Mouse (Mus musculus) heart, embryonic 12.5 days (tissue): Measurements from ENCODE around the gene Fthl17c. TPM values are rescaled to one million over a fixed set of nuclear protein-coding genes. Genes with fewer than 3 reads are reported as not detected.
"Not testable (repeated sequence)": the region's sequence is repeated elsewhere in the genome, so short reads cannot be mapped to it uniquely, and the experiment has no call there.

Experiments used
- ATAC-seq: fragments of 200-750 bp; cut with Nextera tagmentation; 2 replicates; pipeline ENCODE4 v1.8.0; 2017; ENCODE audit warnings: moderate TSS enrichment, moderate library complexity; ENCODE audit not compliant: insufficient number of reproducible peaks, low FRiP score
- H3K27ac ChIP-seq: fragments of 300-500 bp; sonication (generic); 2 replicates; pipeline ENCODE4 v1.5.1; 2016; ENCODE audit warnings: mild to moderate bottlenecking, moderate library complexity; ENCODE audit not compliant: poor library complexity, severe bottlenecking
- H3K27me3 ChIP-seq: fragments of 300-500 bp; sonication (generic); replicated peaks from 2 replicates; pipeline ENCODE4 v1.6.1; 2016; ENCODE audit warnings: mild to moderate bottlenecking, moderate library complexity
- H3K36me3 ChIP-seq: fragments of 300-500 bp; sonication (generic); 2 replicates; pipeline ENCODE4 v1.6.1; 2016; ENCODE audit warnings: mild to moderate bottlenecking, moderate library complexity
- H3K4me1 ChIP-seq: fragments of 300-500 bp; sonication (generic); replicated peaks from 2 replicates; pipeline ENCODE4 v1.6.1; 2016; ENCODE audit warnings: mild to moderate bottlenecking
- H3K4me2 ChIP-seq: fragments of 300-500 bp; sonication (generic); 2 replicates; pipeline ENCODE4 v1.6.1; 2016; ENCODE audit warnings: mild to moderate bottlenecking, moderate library complexity
- H3K4me3 ChIP-seq: fragments of 300-500 bp; sonication (generic); 2 replicates; pipeline ENCODE4 v1.5.1; 2016; ENCODE audit warnings: mild to moderate bottlenecking
- H3K9ac ChIP-seq: fragments of 300-500 bp; sonication (generic); 2 replicates; pipeline ENCODE4 v1.6.1; 2016; ENCODE audit warnings: mild to moderate bottlenecking, moderate library complexity
- H3K9me3 ChIP-seq: fragments of 300-500 bp; sonication (generic); replicated peaks from 2 replicates; pipeline ENCODE4 v1.6.1; 2016; ENCODE audit warnings: mild to moderate bottlenecking, moderate library complexity
- WGBS: fragments of 180-500 bp; shearing (Covaris S2); methylation state at CpG from one replicate; pipeline ENCODE4 v1.1.7; 2016; 5-methylcytosine and 5-hydroxymethylcytosine counted together
- polyA plus RNA-seq: library from polyadenylated mRNA; unstranded; fragments of >200 nt; fragmentation: Nextera tagmentation; extraction: Ambion mirVana; gene quantifications from 2 replicates; pipeline ENCODE4 v1.2.1, GENCODE M21; 2016

Fthl17c gene
- not detected in 2 replicates for polyA plus RNA-seq

DNA sequence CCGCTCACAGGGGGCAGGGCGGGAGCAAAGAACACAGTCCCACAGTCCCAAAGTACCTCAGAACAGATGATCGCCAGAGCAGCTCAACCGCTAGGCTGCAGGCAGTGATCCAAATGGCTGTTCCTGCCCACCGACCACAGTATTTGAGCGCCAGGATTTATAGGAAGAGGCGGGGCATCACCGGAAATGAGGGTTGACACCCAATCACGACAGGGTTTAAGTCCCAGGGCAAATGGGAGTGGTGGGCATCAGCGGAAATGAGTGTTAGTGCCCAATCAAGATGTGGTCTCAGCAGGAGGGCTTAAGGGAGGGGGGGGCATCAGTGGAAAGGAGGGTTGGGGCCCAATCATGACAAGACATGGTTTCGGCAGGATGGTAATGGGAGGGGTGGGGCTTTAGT, at the start of gene Fthl17c:
TSS of gene Fthl17c (minus strand) at position 101 of the 400 bp plus-strand sequence.
- ATAC-seq, H3K9me3 ChIP-seq, H3K27ac ChIP-seq, H3K9ac ChIP-seq, H3K4me2 ChIP-seq, H3K4me3 ChIP-seq, H3K27me3 ChIP-seq, H3K36me3 ChIP-seq, H3K4me1 ChIP-seq: not testable (repeated sequence)
- no CpG with 5 or more reads among the region's 11 CpGs for WGBS

DNA sequence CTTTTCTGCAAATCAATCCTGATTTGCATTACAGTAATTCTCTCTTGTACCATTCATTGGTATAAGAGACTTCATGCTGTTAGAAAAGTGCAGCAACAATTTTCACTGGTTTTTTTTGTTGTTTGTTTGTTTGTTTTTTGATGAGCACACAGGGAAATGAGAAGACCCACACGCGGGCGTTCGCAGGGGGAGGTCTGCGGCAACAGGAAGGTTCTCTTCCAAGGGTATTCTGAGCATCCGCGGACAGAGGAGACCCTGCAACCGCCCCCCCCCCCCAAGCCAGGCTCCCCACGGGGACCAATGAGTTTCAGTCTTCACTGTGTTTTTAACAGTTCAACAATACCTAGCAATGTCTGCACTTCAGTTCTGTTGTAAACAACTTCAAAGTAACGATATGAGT, 43.1 kb upstream of the Fthl17c start:
- 62% methylated on average over 10 of the region's 10 CpGs for WGBS

GRCm38 (mm10) chrX:9016079-9016478, 39.7 kb upstream of the Fthl17c start:
- no peak for ATAC-seq

More for the DNA sequence above, 43.1 kb upstream of the Fthl17c start:
- Histone ChIP-seq H3K4me1 (no peaks in the 10 kb centered on the region), H3K4me3 (no peak overlapping the region), H3K9ac (no peak overlapping the region), H3K36me3 (no peaks in the 10 kb centered on the region), H3K27me3 (no peaks in the 10 kb centered on the region), H3K9me3 (no peaks in the 10 kb centered on the region), H3K4me2 (no peak overlapping the region), H3K27ac (no peak overlapping the region)
- ATAC-seq = no peak

GRCm38 (mm10) chrX:8986655-8987054, 10.3 kb upstream of the Fthl17c start, which contains the start of gene Fthl17d:
Gene Fthl17d, minus strand, starts transcription at chrX:8986755.
- WGBS = no CpG with 5 or more reads among the region's 9 CpGs

More at GRCm38 (mm10) chrX:9016079-9016478, 39.7 kb upstream of the Fthl17c start:
- Histone ChIP-seq H3K4me2 (no peak overlapping the region), H3K9ac (no peak overlapping the region), H3K4me3 (no peak overlapping the region), H3K27me3 (no peaks in the 10 kb centered on the region), H3K4me1 (no peaks in the 10 kb centered on the region), H3K36me3 (no peaks in the 10 kb centered on the region), H3K27ac (no peak overlapping the region), H3K9me3 (no peaks in the 10 kb centered on the region)
- WGBS = 65% methylated on average over 1 of the region's 1 CpGs

GRCm38 (mm10) chrX:8964618-8965017, 11.7 kb downstream of the Fthl17c start:
- H3K4me3 ChIP-seq, H3K27ac ChIP-seq, H3K27me3 ChIP-seq, H3K9ac ChIP-seq, H3K9me3 ChIP-seq, H3K4me1 ChIP-seq, ATAC-seq, H3K36me3 ChIP-seq, H3K4me2 ChIP-seq: not testable (repeated sequence)
- WGBS = 49% methylated on average over 4 of the region's 4 CpGs

More at GRCm38 (mm10) chrX:8986655-8987054, 10.3 kb upstream of the Fthl17c start, which contains the start of gene Fthl17d:
- H3K27ac ChIP-seq, H3K4me2 ChIP-seq, H3K36me3 ChIP-seq, ATAC-seq, H3K9ac ChIP-seq, H3K4me3 ChIP-seq, H3K4me1 ChIP-seq, H3K9me3 ChIP-seq, H3K27me3 ChIP-seq: not testable (repeated sequence)

DNA sequence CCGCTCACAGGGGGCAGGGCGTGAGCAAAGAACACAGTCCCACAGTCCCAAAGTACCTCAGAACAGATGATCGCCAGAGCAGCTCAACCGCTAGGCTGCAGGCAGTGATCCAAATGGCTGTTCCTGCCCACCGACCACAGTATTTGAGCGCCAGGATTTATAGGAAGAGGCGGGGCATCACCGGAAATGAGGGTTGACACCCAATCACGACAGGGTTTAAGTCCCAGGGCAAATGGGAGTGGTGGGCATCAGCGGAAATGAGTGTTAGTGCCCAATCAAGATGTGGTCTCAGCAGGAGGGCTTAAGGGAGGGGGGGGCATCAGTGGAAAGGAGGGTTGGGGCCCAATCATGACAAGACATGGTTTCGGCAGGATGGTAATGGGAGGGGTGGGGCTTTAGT, 13.5 kb downstream of the Fthl17c start, which contains the start of gene Fthl17b:
TSS of gene Fthl17b (minus strand) at position 101 of the 400 bp plus-strand sequence.
- H3K27me3 ChIP-seq, H3K36me3 ChIP-seq, H3K4me3 ChIP-seq, H3K4me2 ChIP-seq, ATAC-seq, H3K4me1 ChIP-seq, H3K27ac ChIP-seq, H3K9ac ChIP-seq, H3K9me3 ChIP-seq: not testable (repeated sequence)
- WGBS = 83% methylated on average over 4 of the region's 11 CpGs

DNA sequence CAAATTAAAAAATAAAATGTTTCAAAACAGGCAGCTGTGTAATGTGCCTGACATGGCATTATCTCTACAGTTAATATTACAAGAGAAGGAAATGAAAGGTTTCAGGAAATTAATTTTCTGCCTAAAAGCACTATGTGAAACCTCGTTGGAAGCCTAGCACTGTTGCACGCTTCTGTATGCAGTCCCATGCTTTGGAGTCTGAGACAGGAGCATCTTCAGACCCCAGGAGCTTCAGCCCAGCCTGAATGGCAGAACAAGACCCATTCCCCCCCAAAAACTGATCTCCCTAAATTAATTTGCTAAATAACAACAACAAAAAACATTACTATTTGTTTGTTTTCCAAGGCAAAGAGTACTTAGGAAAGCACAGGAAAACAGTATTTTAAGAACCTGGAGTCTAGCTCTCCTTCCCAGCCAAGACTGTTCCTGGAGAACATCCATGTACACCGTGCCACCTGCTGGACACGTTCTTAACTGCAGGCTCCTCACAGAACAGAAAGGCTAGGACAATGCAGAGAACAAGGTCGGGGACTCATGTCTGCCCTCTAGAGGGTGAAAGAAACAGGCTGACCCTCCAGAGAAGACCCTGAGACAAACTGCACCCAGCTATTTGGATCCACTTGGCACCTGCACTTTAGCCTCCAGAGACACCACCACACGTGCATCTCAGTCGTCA, 28.1 kb downstream of the Fthl17c start:
- not testable (repeated sequence) for H3K27ac ChIP-seq, H3K9me3 ChIP-seq, H3K27me3 ChIP-seq, ATAC-seq, H3K4me3 ChIP-seq, H3K4me2 ChIP-seq, H3K36me3 ChIP-seq, H3K9ac ChIP-seq, H3K4me1 ChIP-seq
- 14% methylated on average over 7 of the region's 7 CpGs for WGBS

- no peaks in the 10 kb centered on the region for H3K9me3 ChIP-seq
- H3K27me3 ChIP-seq = no peaks in the 10 kb centered on the region
- ATAC-seq = no peak
- H3K9ac ChIP-seq = no peak overlapping the region
- H3K4me1 ChIP-seq = no peaks in the 10 kb centered on the region
- 86% methylated on average over 8 of the region's 8 CpGs for WGBS
- H3K27ac ChIP-seq = no peak overlapping the region
- H3K36me3 ChIP-seq = no peaks in the 10 kb centered on the region
- H3K4me3 ChIP-seq = no peak overlapping the region
- no peak overlapping the region for H3K4me2 ChIP-seq
Measured at GRCm38 (mm10) chrX:8944041-8944440, 32.3 kb downstream of the Fthl17c start.

GRCm38 (mm10) chrX:8927308-8927707, 49.1 kb downstream of the Fthl17c start:
- 49% methylated on average over 4 of the region's 4 CpGs for WGBS

More at GRCm38 (mm10) chrX:8927308-8927707, 49.1 kb downstream of the Fthl17c start:
- Histone ChIP-seq H3K27me3 (no peaks in the 10 kb centered on the region), H3K27ac (no peak overlapping the region), H3K4me1 (no peaks in the 10 kb centered on the region), H3K4me3 (no peak overlapping the region), H3K36me3 (no peaks in the 10 kb centered on the region), H3K9me3 (no peaks in the 10 kb centered on the region), H3K4me2 (no peak overlapping the region), H3K9ac (no peak overlapping the region)
- ATAC-seq = no peak

Other genes with a start within 250 kb of the Fthl17c start
- not detected in 2 replicates for gene Ssx9, start 228.1 kb downstream of the Fthl17c start, polyA plus RNA-seq
- gene Ssxb5, start 172.9 kb downstream of the Fthl17c start, polyA plus RNA-seq = not detected in 2 replicates
- not detected in 2 replicates for gene Gm6592, start 132.6 kb downstream of the Fthl17c start, polyA plus RNA-seq
- gene Gm5751, start 102.3 kb downstream of the Fthl17c start, polyA plus RNA-seq = not detected in 2 replicates
- 3.1 TPM in 2 replicates for gene B630019K06Rik, start 84.2 kb downstream of the Fthl17c start, polyA plus RNA-seq
- gene Fthl17b, start 13.6 kb downstream of the Fthl17c start, polyA plus RNA-seq = not detected in 2 replicates
- not detected in 2 replicates for gene Fthl17d, start 10.2 kb upstream of the Fthl17c start, polyA plus RNA-seq
- not detected in 2 replicates for gene Fthl17e, start 56.9 kb upstream of the Fthl17c start, polyA plus RNA-seq
- gene Fthl17f, start 86.5 kb upstream of the Fthl17c start, polyA plus RNA-seq = not detected in 2 replicates
- not detected in 2 replicates for gene 4930402K13Rik, start 128.0 kb upstream of the Fthl17c start, polyA plus RNA-seq
- gene Lancl3, start 223.3 kb upstream of the Fthl17c start, polyA plus RNA-seq = 0.88 and 1.1 TPM in 2 replicates